Mouse (Mus musculus): Measurements from ENCODE around the gene Ica1l. TPM values are rescaled to one million over a fixed set of nuclear protein-coding genes. Genes with fewer than 3 reads are reported as not detected.
A peak's percentile ranks its signal among the peaks of the same experiment; 100 is the strongest.
"Not testable (repeated sequence)": the region's sequence is repeated elsewhere in the genome, so short reads cannot be mapped to it uniquely, and the experiment has no call there.

Ica1l gene
- total RNA-seq (2021): 10 to 100 TPM; 34.9 to 38.4 TPM

GRCm38 (mm10) chr1:60042796-60043469, at the start of gene Ica1l:
Ica1l (minus strand) TSS chr1:60043184.
- peak; percentile 32 to 37 for DNase-seq

GRCm38 (mm10) chr1:60076411-60076810, 33.4 kb upstream of the Ica1l start:
- no peak for DNase-seq

- no peak for DNase-seq
These were observed 32.6 kb upstream of the Ica1l start for GRCm38 (mm10) chr1:60075590-60075989.

GRCm38 (mm10) chr1:60074935-60075334, 32.0 kb upstream of the Ica1l start:
- DNase-seq: no peak

GRCm38 (mm10) chr1:60070725-60071124, 27.7 kb upstream of the Ica1l start:
- not testable (repeated sequence) for DNase-seq

GRCm38 (mm10) chr1:60056310-60056709, 13.3 kb upstream of the Ica1l start:
- no peak for DNase-seq

- DNase-seq: no peak
These were observed 11.7 kb upstream of the Ica1l start for GRCm38 (mm10) chr1:60054659-60055058.

GRCm38 (mm10) chr1:60047481-60047880, 4.5 kb upstream of the Ica1l start:
- DNase-seq: not testable (repeated sequence)

- no peak for DNase-seq
These were observed 1.6 kb upstream of the Ica1l start for GRCm38 (mm10) chr1:60044595-60044994.

GRCm38 (mm10) chr1:60042398-60042795, 587 bp downstream of the Ica1l start:
- DNase-seq: peak; percentile 23 to 26

- peak in 1 of 2 experiments; percentile 41 for DNase-seq
These were observed 7.9 kb downstream of the Ica1l start for GRCm38 (mm10) chr1:60035044-60035443.

- DNase-seq: no peak
These were observed 25.9 kb downstream of the Ica1l start for GRCm38 (mm10) chr1:60017031-60017469.

- DNase-seq: no peak
These were observed 26.8 kb downstream of the Ica1l start for GRCm38 (mm10) chr1:60016136-60016611.

GRCm38 (mm10) chr1:60015511-60015910, 27.5 kb downstream of the Ica1l start:
- no peak for DNase-seq

- no peak for DNase-seq
These were observed 29.2 kb downstream of the Ica1l start for GRCm38 (mm10) chr1:60013779-60014178.

- DNase-seq: no peak
These were observed 34.2 kb downstream of the Ica1l start for GRCm38 (mm10) chr1:60008743-60009142.

- DNase-seq: no peak
These were observed 35.6 kb downstream of the Ica1l start for GRCm38 (mm10) chr1:60007337-60007736.

GRCm38 (mm10) chr1:60000319-60000718, 42.7 kb downstream of the Ica1l start:
- no peak for DNase-seq

GRCm38 (mm10) chr1:59997352-59997751, 45.6 kb downstream of the Ica1l start:
- no peak for DNase-seq

GRCm38 (mm10) chr1:59995646-59996045, 47.3 kb downstream of the Ica1l start:
- no peak for DNase-seq

GRCm38 (mm10) chr1:59987399-59988040, 55.5 kb downstream of the Ica1l start:
- peak in 1 of 2 experiments; percentile 22 for DNase-seq

GRCm38 (mm10) chr1:59986626-59987025, 56.4 kb downstream of the Ica1l start:
- no peak for DNase-seq

GRCm38 (mm10) chr1:59967291-59967690, 75.7 kb downstream of the Ica1l start:
- no peak for DNase-seq
